Mouse (Mus musculus): ENCODE results near the gene Lmntd1. TPM values are rescaled to one million over a fixed set of nuclear protein-coding genes. Genes with fewer than 3 reads are reported as not detected.

Lmntd1 gene
- polyA plus RNA-seq, 1 experiment from 2014 or later = 3.0 TPM

DNA sequence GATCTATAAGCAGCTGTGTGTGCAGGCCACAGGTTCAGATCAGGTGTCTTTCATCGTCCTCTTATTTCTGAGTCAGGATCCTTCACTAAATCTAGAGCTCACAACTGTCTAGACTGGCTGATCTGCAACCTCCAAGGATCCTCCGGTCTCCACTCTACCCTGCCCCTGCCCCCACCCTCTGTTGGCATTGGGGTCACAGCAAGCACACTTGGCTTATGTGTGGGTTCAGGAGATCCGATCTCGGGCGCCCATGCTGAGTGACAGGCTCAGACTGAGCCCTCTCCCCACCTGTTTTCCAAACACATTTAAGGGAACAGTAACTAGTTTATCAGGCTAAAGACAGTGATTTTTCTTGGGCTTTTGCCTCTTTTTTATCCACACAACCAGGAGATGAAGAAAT lies 39.5 kb upstream of the Lmntd1 start:
- Histone ChIP-seq H3K4me3 (replicated peaks; ENCODE audit: low read depth, low read length) (no peak overlapping the region), H3K36me3 (ENCODE audit: insufficient read depth, low read length) (no peaks in the 10 kb centered on the region), H3K9me3 (replicated peaks; ENCODE audit: low read length) (no peaks in the 10 kb centered on the region), H3K27ac (no peak overlapping the region), H3K9ac (ENCODE audit: low read depth, low read length) (no peak overlapping the region), H3K4me2 (ENCODE audit: low read length) (no peak overlapping the region), H3K27me3 (ENCODE audit: insufficient read depth, low read length) (no peaks in the 10 kb centered on the region), H3K4me1 (replicated peaks; ENCODE audit: insufficient read depth, low read length) (no peaks in the 10 kb centered on the region)
- DNase-seq (ENCODE audit: low spot score) = no peak
- 71% methylated on average over 5 of the region's 5 CpGs for WGBS
- no peak for TF ChIP-seq CTCF (IDR thresholded peaks at IDR 0.05; ENCODE audit: low read depth)
- no peak for ATAC-seq (replicated peaks; ENCODE audit: low FRiP score, low read depth)

DNA sequence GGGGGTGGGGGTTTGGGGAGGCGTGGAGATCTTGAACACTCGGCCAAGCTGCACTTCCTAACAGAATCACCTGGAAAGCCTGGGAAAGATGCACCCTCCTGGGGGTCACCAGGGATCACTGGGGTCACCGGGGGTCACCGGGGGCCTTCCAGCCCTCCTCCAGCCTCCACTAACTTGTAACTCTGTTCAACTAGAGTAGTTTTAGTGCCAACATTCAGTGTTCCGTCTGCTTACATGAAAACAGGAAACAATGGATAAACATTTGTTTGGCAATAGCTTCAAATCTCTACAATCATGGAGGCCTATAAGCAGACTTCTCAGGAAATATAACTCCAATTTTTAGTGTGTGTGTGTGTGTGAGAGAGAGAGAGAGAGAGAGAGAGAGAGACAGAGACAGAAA lies 38.9 kb upstream of the Lmntd1 start:
- 78% methylated on average over 5 of the region's 5 CpGs for WGBS
- H3K4me1 ChIP-seq (replicated peaks; ENCODE audit: insufficient read depth, low read length) = no peaks in the 10 kb centered on the region
- no peak overlapping the region for H3K27ac ChIP-seq
- no peak overlapping the region for H3K4me2 ChIP-seq (ENCODE audit: low read length)
- no peaks in the 10 kb centered on the region for H3K27me3 ChIP-seq (ENCODE audit: insufficient read depth, low read length)
- no peaks in the 10 kb centered on the region for H3K36me3 ChIP-seq (ENCODE audit: insufficient read depth, low read length)
- no peak for TF ChIP-seq CTCF (IDR thresholded peaks at IDR 0.05; ENCODE audit: low read depth)
- H3K9me3 ChIP-seq (replicated peaks; ENCODE audit: low read length) = no peaks in the 10 kb centered on the region
- ATAC-seq (replicated peaks; ENCODE audit: low FRiP score, low read depth) (no peak), DNase-seq (ENCODE audit: low spot score) (no peak)
- no peak overlapping the region for H3K4me3 ChIP-seq (replicated peaks; ENCODE audit: low read depth, low read length)
- H3K9ac ChIP-seq (ENCODE audit: low read depth, low read length) = no peak overlapping the region

DNA sequence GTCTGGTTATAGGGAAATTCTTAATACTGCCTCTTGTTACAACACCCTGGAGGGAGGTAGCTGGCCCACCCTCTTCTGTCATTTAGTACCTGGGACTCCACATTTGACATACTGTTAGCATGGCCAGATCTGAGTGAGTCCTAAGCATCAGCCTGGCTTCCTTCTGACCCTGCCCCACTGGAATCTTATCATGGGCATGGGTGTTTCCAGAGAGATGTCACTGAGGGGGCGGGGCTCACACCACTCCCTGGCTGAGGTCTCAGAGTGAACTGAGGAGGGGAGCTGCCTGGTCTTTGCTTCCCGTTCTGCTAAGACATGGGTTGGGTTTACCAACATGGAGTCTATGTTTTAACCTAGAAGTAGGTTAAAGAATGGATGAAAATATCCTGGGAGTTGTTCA lies 37.9 kb upstream of the Lmntd1 start:
- H3K4me2 ChIP-seq (ENCODE audit: low read length) = no peak overlapping the region
- no peaks in the 10 kb centered on the region for H3K27me3 ChIP-seq (ENCODE audit: insufficient read depth, low read length)
- no peaks in the 10 kb centered on the region for H3K9me3 ChIP-seq (replicated peaks; ENCODE audit: low read length)
- no peak for ATAC-seq (replicated peaks; ENCODE audit: low FRiP score, low read depth)
- H3K27ac ChIP-seq = no peak overlapping the region
- H3K4me1 ChIP-seq (replicated peaks; ENCODE audit: insufficient read depth, low read length) = no peaks in the 10 kb centered on the region
- H3K36me3 ChIP-seq (ENCODE audit: insufficient read depth, low read length) = no peaks in the 10 kb centered on the region
- no peak overlapping the region for H3K9ac ChIP-seq (ENCODE audit: low read depth, low read length)
- H3K4me3 ChIP-seq (replicated peaks; ENCODE audit: low read depth, low read length) = no peak overlapping the region
- DNase-seq (ENCODE audit: low spot score) = no peak
- TF ChIP-seq CTCF (IDR thresholded peaks at IDR 0.05; ENCODE audit: low read depth) = no peak
- 86% methylated on average over 2 of the region's 2 CpGs for WGBS

DNA sequence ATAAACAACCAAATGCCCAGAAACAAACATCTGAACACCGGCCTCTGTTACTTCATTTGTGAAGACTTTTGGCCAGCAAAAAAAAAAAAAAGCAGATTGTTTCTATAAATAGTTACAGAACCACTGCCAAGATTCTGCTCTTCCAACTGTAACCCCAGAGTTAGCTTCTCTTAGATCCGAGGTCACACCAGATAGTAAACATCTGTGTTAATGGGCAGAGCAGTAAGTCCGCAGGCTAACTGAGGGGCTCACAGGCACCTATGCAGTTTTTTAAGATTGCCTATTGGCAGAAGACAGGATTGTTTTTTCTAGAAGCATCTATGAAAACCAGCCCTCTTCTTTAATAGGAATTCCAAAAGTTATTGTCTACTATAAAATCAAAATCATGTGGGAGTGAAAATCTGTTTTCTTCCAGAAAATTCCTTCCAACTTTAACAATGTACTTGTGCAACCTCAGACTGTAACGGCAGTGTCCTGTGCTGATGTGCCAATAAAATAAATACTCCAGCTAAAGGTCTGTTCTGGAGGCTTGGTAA lies 26.9 kb upstream of the Lmntd1 start:
- WGBS = 50% methylated on average over 4 of the region's 4 CpGs
- no peak overlapping the region for H3K4me2 ChIP-seq (ENCODE audit: low read length)
- H3K4me1 ChIP-seq (replicated peaks; ENCODE audit: insufficient read depth, low read length) = no peaks in the 10 kb centered on the region
- H3K36me3 ChIP-seq (ENCODE audit: insufficient read depth, low read length) = no peaks in the 10 kb centered on the region
- H3K27me3 ChIP-seq (ENCODE audit: insufficient read depth, low read length) = no peaks in the 10 kb centered on the region
- no peaks in the 10 kb centered on the region for H3K9me3 ChIP-seq (replicated peaks; ENCODE audit: low read length)
- H3K27ac ChIP-seq = 0 out of 2 replicates have a peak overlapping the region, but pooled peaks have one; percentile 25
- DNase-seq (ENCODE audit: low spot score) = peak; percentile 74
- TF ChIP-seq CTCF (IDR thresholded peaks at IDR 0.05; ENCODE audit: low read depth) = no peak
- H3K9ac ChIP-seq (ENCODE audit: low read depth, low read length) = no peak overlapping the region
- ATAC-seq (replicated peaks; ENCODE audit: low FRiP score, low read depth) = no peak
- H3K4me3 ChIP-seq (replicated peaks; ENCODE audit: low read depth, low read length) = no peak overlapping the region

DNA sequence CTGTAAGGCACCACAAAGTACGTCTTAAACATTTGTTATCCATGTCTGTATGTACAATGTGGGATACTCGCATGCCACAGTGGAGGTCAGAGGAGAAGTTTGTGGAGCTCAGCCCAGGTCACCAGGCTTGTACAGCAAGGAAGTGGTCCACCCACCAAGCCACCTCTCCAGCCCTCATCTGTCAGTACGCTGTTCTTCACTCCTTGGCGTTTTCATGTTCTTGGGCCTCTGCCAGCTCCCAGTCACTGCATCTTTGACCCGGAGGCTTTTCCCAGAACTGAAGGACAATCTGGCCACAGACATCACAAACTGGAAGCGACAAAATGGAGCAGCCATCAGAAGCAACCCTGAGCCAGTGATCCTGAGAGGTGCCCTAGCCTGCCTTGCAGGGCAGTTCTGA lies 24.1 kb upstream of the Lmntd1 start:
- WGBS = 45% methylated on average over 6 of the region's 6 CpGs
- TF ChIP-seq CTCF (IDR thresholded peaks at IDR 0.05; ENCODE audit: low read depth) = no peak
- Histone ChIP-seq H3K9ac (ENCODE audit: low read depth, low read length) (no peak overlapping the region), H3K4me3 (replicated peaks; ENCODE audit: low read depth, low read length) (no peak overlapping the region), H3K36me3 (ENCODE audit: insufficient read depth, low read length) (no peaks in the 10 kb centered on the region), H3K4me1 (replicated peaks; ENCODE audit: insufficient read depth, low read length) (no peaks in the 10 kb centered on the region), H3K27ac (peak overlapping the region; percentile 54; the same call in 1 of the 2 replicates), H3K4me2 (ENCODE audit: low read length) (no peak overlapping the region), H3K27me3 (ENCODE audit: insufficient read depth, low read length) (no peaks in the 10 kb centered on the region), H3K9me3 (replicated peaks; ENCODE audit: low read length) (no peaks in the 10 kb centered on the region)
- ATAC-seq (replicated peaks; ENCODE audit: low FRiP score, low read depth) (peak; percentile 79; the same call in 1 of the 2 replicates), DNase-seq (ENCODE audit: low spot score) (peak; percentile 87)

DNA sequence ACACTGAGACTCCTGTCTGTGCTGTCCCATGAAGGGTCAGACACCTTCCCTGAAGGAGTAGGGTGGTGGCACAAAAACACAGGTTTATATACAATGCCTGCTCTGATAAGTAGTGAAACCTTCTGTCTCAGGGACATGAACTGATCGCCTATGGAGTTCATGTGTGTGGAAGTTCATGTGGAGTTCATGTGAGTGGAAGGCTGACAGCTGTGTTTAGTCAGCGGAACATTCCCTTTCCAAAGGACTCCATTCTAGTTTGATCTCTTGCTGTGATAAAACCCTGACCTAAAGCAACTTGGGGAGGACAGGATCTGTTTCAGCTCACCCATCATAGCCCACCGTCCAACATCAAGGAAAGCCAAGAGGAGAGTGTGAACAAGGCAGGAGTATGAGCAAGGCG lies 22.6 kb upstream of the Lmntd1 start:
- Histone ChIP-seq H3K4me3 (replicated peaks; ENCODE audit: low read depth, low read length) (no peak overlapping the region), H3K9ac (ENCODE audit: low read depth, low read length) (no peak overlapping the region), H3K36me3 (ENCODE audit: insufficient read depth, low read length) (no peaks in the 10 kb centered on the region), H3K27me3 (ENCODE audit: insufficient read depth, low read length) (no peaks in the 10 kb centered on the region), H3K27ac (no peak overlapping the region), H3K9me3 (replicated peaks; ENCODE audit: low read length) (no peaks in the 10 kb centered on the region), H3K4me1 (replicated peaks; ENCODE audit: insufficient read depth, low read length) (no peaks in the 10 kb centered on the region), H3K4me2 (ENCODE audit: low read length) (no peak overlapping the region)
- TF ChIP-seq CTCF (IDR thresholded peaks at IDR 0.05; ENCODE audit: low read depth) = no peak
- DNase-seq (ENCODE audit: low spot score) = peak; percentile 63
- no peak for ATAC-seq (replicated peaks; ENCODE audit: low FRiP score, low read depth)
- 43% methylated on average over 4 of the region's 4 CpGs for WGBS

DNA sequence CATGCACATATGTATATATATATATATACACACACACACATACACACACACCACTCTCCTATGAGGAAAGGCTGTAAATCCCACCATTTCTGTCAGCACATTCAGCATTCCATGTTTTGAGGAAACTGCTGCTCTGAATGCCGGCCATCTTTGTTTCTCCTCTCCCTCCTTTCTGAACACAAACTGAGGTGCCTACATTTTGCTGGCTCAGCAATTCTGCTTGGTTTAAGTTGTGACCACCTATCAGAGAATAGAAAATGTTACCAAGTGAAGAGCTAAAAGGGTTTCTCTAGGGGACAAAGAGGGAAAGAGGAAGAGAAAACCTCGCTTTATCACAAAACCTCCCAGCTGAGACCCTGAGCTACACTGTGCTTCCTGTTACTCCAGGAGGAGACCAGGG lies 20.3 kb upstream of the Lmntd1 start:
- Histone ChIP-seq H3K36me3 (ENCODE audit: insufficient read depth, low read length) (no peaks in the 10 kb centered on the region), H3K4me2 (ENCODE audit: low read length) (no peak overlapping the region), H3K4me3 (replicated peaks; ENCODE audit: low read depth, low read length) (no peak overlapping the region), H3K4me1 (replicated peaks; ENCODE audit: insufficient read depth, low read length) (no peaks in the 10 kb centered on the region), H3K27ac (no peak overlapping the region), H3K27me3 (ENCODE audit: insufficient read depth, low read length) (no peaks in the 10 kb centered on the region), H3K9ac (ENCODE audit: low read depth, low read length) (no peak overlapping the region), H3K9me3 (replicated peaks; ENCODE audit: low read length) (no peaks in the 10 kb centered on the region)
- DNase-seq (ENCODE audit: low spot score) (no peak), ATAC-seq (replicated peaks; ENCODE audit: low FRiP score, low read depth) (no peak)
- no peak for TF ChIP-seq CTCF (IDR thresholded peaks at IDR 0.05; ENCODE audit: low read depth)
- WGBS = 88% methylated on average over 2 of the region's 2 CpGs
